Mouse (Mus musculus): ENCODE data around the gene Ripk4. TPM values are rescaled to one million over a fixed set of nuclear protein-coding genes. Genes with fewer than 3 reads are reported as not detected.

Ripk4 gene
- polyA plus RNA-seq, 1 experiment, result 24.0 TPM

DNA sequence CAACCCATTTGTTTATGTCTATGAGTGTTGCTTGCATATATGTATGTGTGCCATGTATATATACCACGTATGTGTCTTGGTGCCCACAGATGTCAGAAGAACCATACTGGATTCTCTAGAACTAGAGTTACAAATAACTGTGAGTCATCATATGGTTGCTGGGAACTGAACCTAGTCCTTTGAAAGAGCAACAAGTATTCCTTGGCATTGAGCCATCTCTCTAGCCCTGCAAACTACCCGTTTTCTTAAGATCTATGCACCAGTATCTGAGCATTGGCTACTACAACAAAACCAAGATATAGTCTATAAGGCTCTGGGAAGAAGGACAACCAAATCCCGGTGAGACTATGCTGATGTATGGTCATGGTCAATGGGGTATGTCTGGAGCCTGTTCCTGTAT is 33.6 kb upstream of the Ripk4 start:
- no peak for TF ChIP-seq POLR2A (IDR thresholded peaks at IDR 0.05; ENCODE audit: insufficient read depth, low read length)
- no peak for TF ChIP-seq EP300 (IDR thresholded peaks at IDR 0.05; ENCODE audit: insufficient read depth, low read depth, low read length)
- no peak for TF ChIP-seq CTCF (IDR thresholded peaks at IDR 0.05; ENCODE audit: low read depth, low read length)
- no peaks in the 10 kb centered on the region for H3K4me1 ChIP-seq (ENCODE audit: control insufficient read depth, insufficient read depth, low read length)
- no peak overlapping the region for H3K9ac ChIP-seq (ENCODE audit: low read depth, poor library complexity, severe bottlenecking)
- no peaks in the 10 kb centered on the region for H3K9me3 ChIP-seq (replicated peaks; ENCODE audit: control insufficient read depth, insufficient read depth, low read length, poor library complexity, severe bottlenecking)
- no peaks in the 10 kb centered on the region for H3K27me3 ChIP-seq (ENCODE audit: control insufficient read depth, insufficient read depth, low read length, poor library complexity, severe bottlenecking)
- H3K36me3 ChIP-seq (ENCODE audit: control insufficient read depth, insufficient read depth, low read length, poor library complexity, severe bottlenecking), result peaks cover 13% of the 10 kb centered on the region
- H3K4me3 ChIP-seq (ENCODE audit: low read depth, low read length), result no peak overlapping the region
- H3K27ac ChIP-seq (ENCODE audit: insufficient read depth, low read length), result no peak overlapping the region

DNA sequence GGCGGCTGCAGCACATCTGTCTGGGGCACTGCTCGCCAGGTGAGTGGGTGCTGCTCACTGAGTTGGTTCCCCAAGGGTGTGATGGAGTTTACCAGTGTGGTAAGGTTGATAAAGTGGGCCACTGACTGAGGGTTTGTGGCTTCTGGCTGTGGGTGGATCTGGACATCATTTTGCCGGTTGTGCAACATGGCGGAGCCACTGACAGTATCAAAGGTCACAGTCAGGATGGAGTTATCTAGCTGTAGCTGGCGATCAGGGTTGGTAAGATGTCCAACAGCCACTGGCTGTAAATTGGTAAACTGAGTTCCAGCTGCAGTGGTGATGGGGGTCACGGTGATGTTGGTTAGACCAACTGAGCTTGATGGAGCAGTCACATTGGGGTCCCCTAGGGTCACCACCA is 30.7 kb upstream of the Ripk4 start:
- TF ChIP-seq EP300 (IDR thresholded peaks at IDR 0.05; ENCODE audit: insufficient read depth, low read depth, low read length) (no peak), POLR2A (IDR thresholded peaks at IDR 0.05; ENCODE audit: insufficient read depth, low read length) (no peak), CTCF (IDR thresholded peaks at IDR 0.05; ENCODE audit: low read depth, low read length) (no peak)
- H3K27ac ChIP-seq (ENCODE audit: insufficient read depth, low read length), result no peak overlapping the region
- no peaks in the 10 kb centered on the region for H3K9me3 ChIP-seq (replicated peaks; ENCODE audit: control insufficient read depth, insufficient read depth, low read length, poor library complexity, severe bottlenecking)
- H3K27me3 ChIP-seq (ENCODE audit: control insufficient read depth, insufficient read depth, low read length, poor library complexity, severe bottlenecking), result no peaks in the 10 kb centered on the region
- H3K4me3 ChIP-seq (ENCODE audit: low read depth, low read length), result no peak overlapping the region
- no peaks in the 10 kb centered on the region for H3K4me1 ChIP-seq (ENCODE audit: control insufficient read depth, insufficient read depth, low read length)
- peaks cover 9% of the 10 kb centered on the region for H3K36me3 ChIP-seq (ENCODE audit: control insufficient read depth, insufficient read depth, low read length, poor library complexity, severe bottlenecking)
- no peak overlapping the region for H3K9ac ChIP-seq (ENCODE audit: low read depth, poor library complexity, severe bottlenecking)

DNA sequence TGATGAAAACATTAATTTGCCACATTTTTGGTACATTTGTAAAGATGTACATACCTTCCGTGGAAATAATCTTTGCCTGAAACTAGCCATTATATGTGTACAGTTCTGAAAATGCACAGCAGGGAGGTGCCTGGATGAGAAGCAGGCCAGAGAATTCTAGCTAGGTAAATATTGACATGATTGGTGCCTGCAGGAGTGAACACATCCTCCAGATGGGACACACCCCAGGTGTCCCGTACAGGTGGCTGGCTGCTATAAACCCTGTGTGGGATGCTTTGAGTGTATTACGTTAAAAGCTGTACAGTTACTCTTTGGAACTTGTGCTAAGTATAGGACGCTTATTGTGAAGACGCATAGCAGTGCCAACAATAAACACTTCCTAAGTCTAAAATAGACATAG is 19.5 kb upstream of the Ripk4 start:
- Histone ChIP-seq H3K27me3 (ENCODE audit: control insufficient read depth, insufficient read depth, low read length, poor library complexity, severe bottlenecking) (no peaks in the 10 kb centered on the region), H3K36me3 (ENCODE audit: control insufficient read depth, insufficient read depth, low read length, poor library complexity, severe bottlenecking) (no peaks in the 10 kb centered on the region), H3K27ac (ENCODE audit: insufficient read depth, low read length) (no peak overlapping the region), H3K9me3 (replicated peaks; ENCODE audit: control insufficient read depth, insufficient read depth, low read length, poor library complexity, severe bottlenecking) (no peaks in the 10 kb centered on the region), H3K4me3 (ENCODE audit: low read depth, low read length) (no peak overlapping the region), H3K4me1 (ENCODE audit: control insufficient read depth, insufficient read depth, low read length) (no peaks in the 10 kb centered on the region), H3K9ac (ENCODE audit: low read depth, poor library complexity, severe bottlenecking) (no peak overlapping the region)
- TF ChIP-seq POLR2A (IDR thresholded peaks at IDR 0.05; ENCODE audit: insufficient read depth, low read length) (no peak), EP300 (IDR thresholded peaks at IDR 0.05; ENCODE audit: insufficient read depth, low read depth, low read length) (no peak), CTCF (IDR thresholded peaks at IDR 0.05; ENCODE audit: low read depth, low read length) (no peak)

DNA sequence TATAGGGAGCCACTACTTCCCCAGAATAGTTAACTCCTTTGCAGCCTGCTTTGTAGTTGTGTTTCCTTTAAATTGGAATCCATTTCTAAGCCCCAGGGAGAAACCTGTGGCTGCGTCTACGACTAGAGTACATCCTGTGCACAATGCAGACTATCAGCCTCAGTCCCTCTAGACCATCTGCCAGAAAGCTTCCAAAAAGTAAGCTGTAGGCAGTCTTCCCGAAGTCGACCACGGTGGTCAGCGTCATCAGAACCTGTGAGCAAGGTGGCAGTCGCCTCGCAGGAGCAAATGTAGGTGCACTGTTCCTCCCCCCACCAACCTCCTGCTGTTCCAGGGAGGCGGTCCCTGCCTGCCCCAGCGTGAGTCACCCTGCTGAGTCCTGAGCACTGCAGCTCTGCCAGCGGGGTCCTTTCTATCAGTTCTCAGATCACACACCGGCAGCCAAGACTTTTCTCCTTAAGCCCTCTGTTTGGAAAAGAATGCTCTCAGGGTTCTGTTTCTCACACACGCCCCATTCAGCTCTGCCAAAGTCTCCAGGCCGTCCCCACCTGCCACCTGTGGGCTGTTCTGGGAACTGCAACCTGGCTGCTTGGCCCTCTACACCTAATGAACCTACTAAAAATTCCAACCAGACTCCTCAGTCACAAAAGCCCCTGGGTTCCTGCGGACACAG is 14.9 kb upstream of the Ripk4 start:
- H3K27ac ChIP-seq (ENCODE audit: insufficient read depth, low read length), result no peak overlapping the region
- no peaks in the 10 kb centered on the region for H3K27me3 ChIP-seq (ENCODE audit: control insufficient read depth, insufficient read depth, low read length, poor library complexity, severe bottlenecking)
- H3K4me1 ChIP-seq (ENCODE audit: control insufficient read depth, insufficient read depth, low read length), result no peaks in the 10 kb centered on the region
- no peaks in the 10 kb centered on the region; the same call in 1 of the 2 replicates for H3K9me3 ChIP-seq (replicated peaks; ENCODE audit: control insufficient read depth, insufficient read depth, low read length, poor library complexity, severe bottlenecking)
- no peaks in the 10 kb centered on the region for H3K36me3 ChIP-seq (ENCODE audit: control insufficient read depth, insufficient read depth, low read length, poor library complexity, severe bottlenecking)
- no peak for TF ChIP-seq EP300 (IDR thresholded peaks at IDR 0.05; ENCODE audit: insufficient read depth, low read depth, low read length)
- TF ChIP-seq CTCF (IDR thresholded peaks at IDR 0.05; ENCODE audit: low read depth, low read length), result peak; percentile 71
- no peak overlapping the region for H3K4me3 ChIP-seq (ENCODE audit: low read depth, low read length)
- no peak overlapping the region for H3K9ac ChIP-seq (ENCODE audit: low read depth, poor library complexity, severe bottlenecking)

DNA sequence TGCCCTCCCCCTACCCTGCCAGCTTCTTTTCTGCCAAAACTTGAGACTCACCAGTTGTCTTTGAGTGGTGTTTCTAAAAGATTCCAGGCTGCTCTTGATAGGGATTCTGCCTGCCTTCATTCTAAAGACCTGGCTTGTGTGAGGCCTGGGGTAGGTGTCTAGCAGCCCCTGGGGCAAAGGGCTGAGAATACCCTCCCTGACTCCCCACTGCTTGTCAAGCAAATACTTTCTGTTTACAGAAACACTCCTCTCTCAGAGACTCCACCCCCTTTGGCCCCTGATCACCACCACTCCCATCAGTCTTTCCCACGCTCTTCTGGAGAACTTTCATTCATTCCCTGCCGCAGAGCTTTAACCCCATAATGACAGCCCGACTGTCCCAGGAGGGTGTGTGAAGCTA is 2.9 kb upstream of the Ripk4 start:
- Histone ChIP-seq H3K36me3 (ENCODE audit: control insufficient read depth, insufficient read depth, low read length, poor library complexity, severe bottlenecking) (no peaks in the 10 kb centered on the region), H3K9me3 (replicated peaks; ENCODE audit: control insufficient read depth, insufficient read depth, low read length, poor library complexity, severe bottlenecking) (no peaks in the 10 kb centered on the region), H3K27ac (ENCODE audit: insufficient read depth, low read length) (no peak overlapping the region), H3K4me1 (ENCODE audit: control insufficient read depth, insufficient read depth, low read length) (peaks cover 2% of the 10 kb centered on the region), H3K27me3 (ENCODE audit: control insufficient read depth, insufficient read depth, low read length, poor library complexity, severe bottlenecking) (peaks cover 8% of the 10 kb centered on the region; the same call in 1 of the 2 replicates), H3K4me3 (ENCODE audit: low read depth, low read length) (no peak overlapping the region), H3K9ac (ENCODE audit: low read depth, poor library complexity, severe bottlenecking) (no peak overlapping the region)
- TF ChIP-seq CTCF (IDR thresholded peaks at IDR 0.05; ENCODE audit: low read depth, low read length) (no peak), POLR2A (IDR thresholded peaks at IDR 0.05; ENCODE audit: insufficient read depth, low read length) (no peak), EP300 (IDR thresholded peaks at IDR 0.05; ENCODE audit: insufficient read depth, low read depth, low read length) (no peak)

DNA sequence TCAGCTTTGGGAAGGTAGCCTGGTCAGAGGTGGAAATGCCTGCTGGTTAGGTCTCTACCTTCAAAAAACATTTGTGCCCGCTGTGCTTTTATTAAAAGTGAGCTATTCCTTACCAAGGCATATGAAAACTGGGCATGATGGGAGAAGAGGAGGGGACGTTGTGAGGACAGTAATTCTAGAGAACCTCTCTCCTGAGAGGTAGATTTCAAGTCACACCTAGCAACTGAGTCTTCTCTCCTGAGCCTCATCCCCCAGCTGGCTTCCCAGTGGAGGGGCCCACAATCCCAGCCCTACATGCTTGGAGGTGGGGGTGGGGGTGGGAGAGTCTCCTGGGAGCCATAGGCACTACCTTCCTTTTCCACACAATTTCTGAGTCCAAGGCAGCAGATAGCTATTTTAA is 1.0 kb upstream of the Ripk4 start:
- TF ChIP-seq CTCF (IDR thresholded peaks at IDR 0.05; ENCODE audit: low read depth, low read length) (no peak), POLR2A (IDR thresholded peaks at IDR 0.05; ENCODE audit: insufficient read depth, low read length) (no peak)
- peaks cover 6% of the 10 kb centered on the region for H3K4me1 ChIP-seq (ENCODE audit: control insufficient read depth, insufficient read depth, low read length)
- no peak overlapping the region for H3K4me3 ChIP-seq (ENCODE audit: low read depth, low read length)
- H3K27me3 ChIP-seq (ENCODE audit: control insufficient read depth, insufficient read depth, low read length, poor library complexity, severe bottlenecking), result peaks cover 8% of the 10 kb centered on the region; the same call in 1 of the 2 replicates
- H3K27ac ChIP-seq (ENCODE audit: insufficient read depth, low read length), result no peak overlapping the region
- H3K9ac ChIP-seq (ENCODE audit: low read depth, poor library complexity, severe bottlenecking), result no peak overlapping the region
- no peaks in the 10 kb centered on the region for H3K9me3 ChIP-seq (replicated peaks; ENCODE audit: control insufficient read depth, insufficient read depth, low read length, poor library complexity, severe bottlenecking)
- H3K36me3 ChIP-seq (ENCODE audit: control insufficient read depth, insufficient read depth, low read length, poor library complexity, severe bottlenecking), result no peaks in the 10 kb centered on the region

Measured in ES-Bruce4 (cell line).